Mouse (Mus musculus): ENCODE data around the gene Megf11. TPM values are rescaled to one million over a fixed set of nuclear protein-coding genes. Genes with fewer than 3 reads are reported as not detected.

Gene Megf11
- polyA plus RNA-seq, 1 experiment = 0.94 TPM

DNA sequence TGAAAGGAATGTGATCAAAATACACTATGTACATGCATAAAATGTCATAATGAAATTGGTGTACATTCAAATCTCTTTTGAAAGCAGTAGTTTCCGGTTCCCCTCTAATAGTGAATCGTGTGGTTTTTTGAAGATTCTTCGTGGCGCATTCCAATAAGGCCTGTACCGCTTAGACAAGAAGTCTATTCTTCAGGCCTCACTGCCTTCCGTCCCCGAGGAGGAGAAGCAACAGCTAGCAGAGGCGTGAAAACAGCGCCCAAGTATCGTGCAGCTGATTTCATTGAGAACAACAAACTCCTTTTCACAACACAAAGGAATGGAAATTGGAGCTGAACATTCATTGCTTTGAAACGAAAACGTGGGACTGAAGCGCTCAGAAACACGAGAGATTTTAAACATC is 372.6 kb downstream of the Megf11 start:
- no peaks in the 10 kb centered on the region for H3K27me3 ChIP-seq (ENCODE audit: control insufficient read depth, insufficient read depth, low read length, poor library complexity, severe bottlenecking)
- H3K4me3 ChIP-seq (ENCODE audit: low read depth, low read length) = no peak overlapping the region
- no peak overlapping the region for H3K9ac ChIP-seq (ENCODE audit: low read depth, poor library complexity, severe bottlenecking)
- TF ChIP-seq POLR2A (IDR thresholded peaks at IDR 0.05; ENCODE audit: insufficient read depth, low read length) = no peak
- no peak for TF ChIP-seq EP300 (IDR thresholded peaks at IDR 0.05; ENCODE audit: insufficient read depth, low read depth, low read length)
- TF ChIP-seq CTCF (IDR thresholded peaks at IDR 0.05; ENCODE audit: low read depth, low read length) = no peak
- H3K4me1 ChIP-seq (ENCODE audit: control insufficient read depth, insufficient read depth, low read length) = no peaks in the 10 kb centered on the region
- no peaks in the 10 kb centered on the region for H3K9me3 ChIP-seq (replicated peaks; ENCODE audit: control insufficient read depth, insufficient read depth, low read length, poor library complexity, severe bottlenecking)
- H3K27ac ChIP-seq (ENCODE audit: insufficient read depth, low read length) = no peak overlapping the region
- no peaks in the 10 kb centered on the region for H3K36me3 ChIP-seq (ENCODE audit: control insufficient read depth, insufficient read depth, low read length, poor library complexity, severe bottlenecking)

Other genes with a start within 250 kb of the Megf11 start
- 162 and 167 TPM in 2 replicates for gene Zwilch, start 212.5 kb upstream of the Megf11 start, polyA plus RNA-seq (2011; ENCODE audit: insufficient read depth, insufficient read length, low read depth, missing spikeins)
- 3,123 and 3,163 TPM in 2 replicates for gene Rpl4, start 212.3 kb upstream of the Megf11 start, polyA plus RNA-seq (2011; ENCODE audit: insufficient read depth, insufficient read length, low read depth, missing spikeins)
- 37.0 and 37.1 TPM in 2 replicates for gene Snapc5, start 206.4 kb upstream of the Megf11 start, polyA plus RNA-seq (2011; ENCODE audit: insufficient read depth, insufficient read length, low read depth, missing spikeins)
- 13.2 and 14.3 TPM in 2 replicates for gene Uchl4, start 150.4 kb upstream of the Megf11 start, polyA plus RNA-seq (2011; ENCODE audit: insufficient read depth, insufficient read length, low read depth, missing spikeins)
- 80.1 and 85.7 TPM in 2 replicates for gene Map2k1, start 132.0 kb upstream of the Megf11 start, polyA plus RNA-seq (2011; ENCODE audit: insufficient read depth, insufficient read length, low read depth, missing spikeins)
- 148 and 152 TPM in 2 replicates for gene Tipin, start 104.0 kb upstream of the Megf11 start, polyA plus RNA-seq (2011; ENCODE audit: insufficient read depth, insufficient read length, low read depth, missing spikeins)
- 9.3 and 10.4 TPM in 2 replicates for gene Dis3l, start 44.3 kb upstream of the Megf11 start, polyA plus RNA-seq (2011; ENCODE audit: insufficient read depth, insufficient read length, low read depth, missing spikeins)